Mouse (Mus musculus) MEL (cell line): ENCODE data around the gene Ehbp1. TPM values are rescaled to one million over a fixed set of nuclear protein-coding genes. Genes with fewer than 3 reads are reported as not detected.

ENCODE experiments used
- DNase-seq: peaks from one replicate; pipeline ENCODE4 v3.0.0; 2011; ENCODE audit warnings: low read depth, low spot score
- H3K27ac ChIP-seq: 2 replicates; pipeline ENCODE4 v1.5.1; 2012; ENCODE audit warnings: low read depth, mild to moderate bottlenecking, control low read depth, low read length, moderate library complexity; ENCODE audit not compliant: control insufficient read depth
- H3K27me3 ChIP-seq, 2 experiments: fragments of 150-350 bp in 1 of 2; sonication (generic) in 1 of 2; 2 replicates each; pipeline ENCODE4 v1.6.1; 2012; ENCODE audit warnings: low read length in 2 of 2, mild to moderate bottlenecking in 2 of 2, improper control_type of control experiment in 1 of 2, moderate library complexity in 1 of 2; ENCODE audit not compliant: insufficient read depth in 2 of 2, control insufficient read depth in 1 of 2
- H3K36me3 ChIP-seq, 2 experiments: 2 replicates each; pipeline ENCODE4 v1.6.1; 2012 to 2014; ENCODE audit warnings: low read length in 2 of 2, improper control_type of control experiment in 1 of 2, inconsistent platforms in 1 of 2, mild to moderate bottlenecking in 1 of 2; ENCODE audit not compliant: insufficient read depth in 2 of 2, control insufficient read depth in 1 of 2
- H3K4me1 ChIP-seq, 2 experiments: fragments of 150-350 bp in 1 of 2; sonication (generic) in 1 of 2; 2 replicates each; pipeline ENCODE4 v1.6.1; 2012; ENCODE audit warnings: low read length in 2 of 2, improper control_type of control experiment in 1 of 2, mild to moderate bottlenecking in 1 of 2; ENCODE audit not compliant: insufficient read depth in 2 of 2, control insufficient read depth in 1 of 2
- H3K4me3 ChIP-seq, 2 experiments: fragments of 150-350 bp in 1 of 2; sonication (generic) in 1 of 2; 2 replicates each; pipeline ENCODE4 v1.5.1; 2012; ENCODE audit warnings: low read depth in 2 of 2, low read length in 2 of 2, mild to moderate bottlenecking in 2 of 2, moderate library complexity in 2 of 2, control low read depth in 1 of 2, improper control_type of control experiment in 1 of 2; ENCODE audit not compliant: control insufficient read depth in 1 of 2, insufficient read depth in 1 of 2
- H3K79me2 ChIP-seq: 2 replicates; pipeline ENCODE4 v1.6.1; 2012; ENCODE audit warnings: mild to moderate bottlenecking, low read length, moderate library complexity; ENCODE audit not compliant: control insufficient read depth, poor library complexity, insufficient read depth
- H3K9ac ChIP-seq: 2 replicates; pipeline ENCODE4 v1.6.1; 2012; ENCODE audit warnings: low read depth, mild to moderate bottlenecking, control low read depth, low read length, moderate library complexity; ENCODE audit not compliant: control insufficient read depth, poor library complexity, severe bottlenecking
- H3K9me3 ChIP-seq: fragments of 150-350 bp; sonication (generic); replicated peaks from 2 replicates; pipeline ENCODE4 v1.6.1; 2012; ENCODE audit warnings: mild to moderate bottlenecking, low read length, improper control_type of control experiment, moderate library complexity; ENCODE audit not compliant: insufficient read depth
- CHD2 ChIP-seq: IDR thresholded peaks from 2 replicates; pipeline ENCODE4 v1.6.1; 2011; ENCODE audit warnings: low read length, improper control_type of control experiment
- CTCF ChIP-seq, 3 experiments: IDR thresholded peaks in 2 of 3; conservative IDR thresholded peaks in 1 of 3; 2 replicates each; pipeline ENCODE4 v1.5.1; 2011 to 2012; ENCODE audit warnings: low read length in 3 of 3, low read depth in 2 of 3, mild to moderate bottlenecking in 2 of 3, improper control_type of control experiment in 1 of 3, inconsistent platforms in 1 of 3, mixed read lengths in 1 of 3, moderate library complexity in 1 of 3; ENCODE audit not compliant: control insufficient read depth in 1 of 3, insufficient read depth in 1 of 3, poor library complexity in 1 of 3, severe bottlenecking in 1 of 3
- ELF1 ChIP-seq: IDR thresholded peaks from 2 replicates; pipeline ENCODE4 v1.6.1; 2014; ENCODE audit warnings: low read depth, mild to moderate bottlenecking, inconsistent platforms, low read length, improper control_type of control experiment, moderate library complexity
- EP300 ChIP-seq, 2 experiments: IDR thresholded peaks; 2 replicates each; pipeline ENCODE4 v1.6.1; 2011; ENCODE audit warnings: improper control_type of control experiment in 2 of 2, low read length in 2 of 2, low read depth in 1 of 2, mild to moderate bottlenecking in 1 of 2
- GABPA ChIP-seq: IDR thresholded peaks from 2 replicates; pipeline ENCODE4 v1.6.1; 2012; ENCODE audit warnings: low read depth, mild to moderate bottlenecking, inconsistent platforms, low read length, improper control_type of control experiment, moderate library complexity
- MAFK ChIP-seq: IDR thresholded peaks from 2 replicates; pipeline ENCODE4 v1.6.1; 2011; ENCODE audit warnings: low read depth, mild to moderate bottlenecking, low read length, improper control_type of control experiment, borderline replicate concordance
- MAZ ChIP-seq: IDR thresholded peaks from 2 replicates; pipeline ENCODE4 v1.6.1; 2012; ENCODE audit warnings: low read depth, mild to moderate bottlenecking, inconsistent platforms, low read length, improper control_type of control experiment
- MEF2A ChIP-seq: IDR thresholded peaks from 2 replicates; pipeline ENCODE4 v1.6.1; 2014; ENCODE audit warnings: low read depth, mild to moderate bottlenecking, inconsistent platforms, low read length, improper control_type of control experiment; ENCODE audit not compliant: poor library complexity, insufficient replicate concordance, severe bottlenecking; ENCODE audit errors: extremely low read depth
- MXI1 ChIP-seq: IDR thresholded peaks from 2 replicates; pipeline ENCODE4 v1.6.1; 2011; ENCODE audit warnings: mild to moderate bottlenecking, low read depth, low read length, improper control_type of control experiment
- NRF1 ChIP-seq: IDR thresholded peaks from 2 replicates; pipeline ENCODE4 v1.6.1; 2014; ENCODE audit warnings: low read depth, mild to moderate bottlenecking, inconsistent platforms, low read length, improper control_type of control experiment, moderate library complexity; ENCODE audit not compliant: poor library complexity, insufficient read depth, severe bottlenecking
- RAD21 ChIP-seq: IDR thresholded peaks from 2 replicates; pipeline ENCODE4 v1.6.1; 2011; ENCODE audit warnings: mild to moderate bottlenecking, low read depth, low read length, improper control_type of control experiment
- RCOR1 ChIP-seq: IDR thresholded peaks from 2 replicates; pipeline ENCODE4 v1.6.1; 2012; ENCODE audit warnings: low read depth, mild to moderate bottlenecking, inconsistent platforms, low read length, improper control_type of control experiment
- ZNF384 ChIP-seq: IDR thresholded peaks from 2 replicates; pipeline ENCODE4 v1.6.1; 2012; ENCODE audit warnings: low read depth, mild to moderate bottlenecking, inconsistent platforms, low read length, improper control_type of control experiment
- polyA plus RNA-seq, 2 experiments: library from polyadenylated mRNA; stranded (reverse) in 1 of 2; unstranded in 1 of 2; fragments of >175 nt in 1 of 2; fragments of >200 nt in 1 of 2; gene quantifications; 2 replicates each; pipeline versions ENCODE4 v1.2.1 to v1.2.4; 2012; ENCODE audit warnings: low replicate concordance in 2 of 2, low read depth in 1 of 2; ENCODE audit not compliant: insufficient read length in 2 of 2, insufficient read depth in 1 of 2, missing spikeins in 1 of 2
- total RNA-seq: library from RNA; depleted of rRNA; stranded (reverse); fragments of 300-350 nt; gene quantifications from 2 replicates; pipeline ENCODE4 v1.2.3, GENCODE M21; 2012

Ehbp1 gene
- total and polyA plus RNA-seq, 3 experiments, result 3.6 to 3.7 TPM; not detected in 1

DNA sequence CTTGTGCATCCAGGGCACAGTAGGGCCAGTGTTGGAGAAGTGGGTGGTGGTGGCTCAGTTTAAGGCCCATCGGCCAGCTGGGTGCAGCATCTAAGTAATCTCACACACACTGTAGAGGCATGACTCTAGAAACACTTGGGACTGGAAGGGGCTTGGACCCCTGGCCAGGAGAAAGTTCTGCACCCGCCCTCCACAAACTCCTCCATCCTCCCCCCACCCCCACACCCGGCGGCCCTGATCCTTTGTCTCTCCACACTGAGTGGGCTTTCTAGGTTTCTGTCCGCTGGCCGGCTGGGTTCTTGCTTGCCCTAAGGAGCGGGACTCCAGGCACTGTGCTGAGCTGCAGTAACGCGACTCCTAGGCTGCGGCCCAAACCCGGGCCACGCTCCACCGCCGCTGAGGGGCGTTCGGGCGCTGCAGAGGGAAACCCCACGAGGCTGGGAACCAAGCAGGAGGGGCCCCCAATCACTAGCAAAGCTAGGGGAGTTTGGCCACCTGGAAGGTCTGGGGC lies 337.7 kb downstream of the Ehbp1 start:
- H3K9me3 ChIP-seq, result no peaks in the 10 kb centered on the region
- H3K27ac ChIP-seq, result no peak overlapping the region
- TF ChIP-seq MAFK, result no peak
- no peak for TF ChIP-seq EP300 (IDR thresholded peaks at IDR 0.05; ENCODE audit: low read depth in 1 of 2, low read length in 2 of 2)
- no peak for TF ChIP-seq RCOR1
- TF ChIP-seq MXI1, result no peak
- no peak for TF ChIP-seq RAD21
- no peak for TF ChIP-seq CTCF (IDR thresholded peaks at IDR 0.05 in 2 of 3, conservative IDR thresholded peaks at IDR 0.05 in 1 of 3; ENCODE audit: control insufficient read depth in 1 of 3, insufficient read depth in 1 of 3, low read depth in 2 of 3, low read length in 3 of 3, poor library complexity in 1 of 3, severe bottlenecking in 1 of 3)
- TF ChIP-seq ELF1, result no peak
- no peak for TF ChIP-seq CHD2
- no peak for DNase-seq
- peaks cover 0 to 9% of the 10 kb centered on the region in 2 experiments; a peak in 2 of 4 replicates for H3K36me3 ChIP-seq
- H3K4me1 ChIP-seq, result peaks cover 0 to 15% of the 10 kb centered on the region in 2 experiments; a peak in 3 of 4 replicates
- no peak overlapping the region for H3K9ac ChIP-seq
- H3K27me3 ChIP-seq, result no peaks in the 10 kb centered on the region
- H3K79me2 ChIP-seq, result no peaks in the 10 kb centered on the region
- H3K4me3 ChIP-seq, result no peak overlapping the region

DNA sequence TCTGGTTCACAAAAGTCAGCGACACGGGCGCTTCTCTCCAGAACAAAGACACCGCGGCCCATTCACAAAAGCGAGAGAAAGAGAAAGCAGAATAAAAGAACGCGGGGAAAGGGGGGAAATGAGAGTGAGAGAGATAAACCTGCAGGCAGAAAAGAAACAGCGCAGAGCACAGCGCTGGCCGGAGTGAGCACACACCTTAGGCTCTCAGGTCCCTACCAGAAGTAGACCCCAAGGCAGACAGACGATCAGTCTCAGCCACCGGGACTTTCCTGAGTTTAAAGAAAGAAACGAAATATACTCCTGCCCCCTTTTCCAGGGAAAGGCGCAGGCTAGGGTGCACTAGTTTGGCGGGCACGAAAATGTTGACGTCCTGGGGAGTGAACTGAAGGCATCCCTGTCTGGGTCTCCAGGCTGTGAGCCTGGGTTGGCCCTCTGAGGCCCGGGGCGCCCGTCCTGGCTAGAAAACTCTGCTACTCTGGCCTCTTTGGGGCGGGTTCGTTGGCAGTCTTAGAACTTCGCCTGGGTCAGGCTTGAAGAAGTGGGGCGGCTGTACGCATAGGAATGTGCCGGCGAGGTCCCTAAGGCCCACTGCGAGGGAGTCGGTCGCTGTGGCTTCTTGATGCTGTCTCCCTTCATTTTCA lies 338.6 kb downstream of the Ehbp1 start:
- no peak for TF ChIP-seq ZNF384
- no peak for TF ChIP-seq MXI1
- TF ChIP-seq NRF1, result no peak
- TF ChIP-seq MEF2A, result no peak
- no peak for TF ChIP-seq MAZ
- TF ChIP-seq GABPA, result no peak
- Histone ChIP-seq H3K9me3 (no peaks in the 10 kb centered on the region), H3K4me1 (peaks cover 0 to 14% of the 10 kb centered on the region in 2 experiments; a peak in 3 of 4 replicates), H3K79me2 (no peaks in the 10 kb centered on the region), H3K4me3 (no peak overlapping the region), H3K36me3 (peaks cover 0 to 8% of the 10 kb centered on the region in 2 experiments; a peak in 2 of 4 replicates), H3K27ac (no peak overlapping the region), H3K27me3 (no peaks in the 10 kb centered on the region), H3K9ac (no peak overlapping the region)
- DNase-seq, result no peak
